Mouse (Mus musculus): ENCODE results near the gene Osgin1. TPM values are rescaled to one million over a fixed set of nuclear protein-coding genes. Genes with fewer than 3 reads are reported as not detected.

Osgin1 gene
- 0.30 and 0.36 TPM in 2 replicates for polyA plus RNA-seq (2016; fragmentation: Nextera tagmentation; extraction: Ambion mirVana)

DNA sequence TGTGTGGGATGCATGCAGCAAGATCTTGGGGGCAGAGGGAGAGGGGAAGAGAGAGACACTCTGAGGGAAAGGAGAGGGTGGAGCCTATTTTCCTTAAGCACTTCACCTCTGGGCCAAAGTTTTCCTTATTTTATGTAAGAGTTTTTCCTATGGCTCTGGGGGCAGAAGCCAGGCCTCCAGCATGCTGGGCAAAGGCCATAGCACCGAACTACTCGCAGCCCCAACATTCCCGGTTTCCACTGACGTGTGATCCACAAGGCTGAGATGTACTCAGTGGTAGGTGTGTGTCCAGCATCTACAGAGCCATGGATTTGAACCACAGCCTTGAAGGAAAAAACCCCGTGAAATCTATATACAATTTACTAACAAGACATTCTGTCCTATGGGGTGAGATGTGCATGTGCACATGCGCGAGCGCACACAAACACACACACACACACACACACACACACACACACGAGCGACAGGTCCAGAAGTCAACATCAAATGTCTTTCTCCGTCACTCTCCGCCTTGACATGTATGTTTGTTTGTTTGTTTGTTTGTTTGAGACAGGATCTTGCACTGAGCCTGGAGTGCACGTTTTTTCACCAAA is at the start of gene Osgin1:
Gene Osgin1, plus strand, starts transcription at position 543 of the 593 bp plus-strand sequence.
- WGBS: 90% methylated on average over 13 of the region's 13 CpGs
- H3K27ac ChIP-seq: 0 out of 2 replicates have a peak within 1 kb of the TSS, but pooled peaks have one; percentile 23
- no peaks in the 10 kb centered on the region for H3K36me3 ChIP-seq

DNA sequence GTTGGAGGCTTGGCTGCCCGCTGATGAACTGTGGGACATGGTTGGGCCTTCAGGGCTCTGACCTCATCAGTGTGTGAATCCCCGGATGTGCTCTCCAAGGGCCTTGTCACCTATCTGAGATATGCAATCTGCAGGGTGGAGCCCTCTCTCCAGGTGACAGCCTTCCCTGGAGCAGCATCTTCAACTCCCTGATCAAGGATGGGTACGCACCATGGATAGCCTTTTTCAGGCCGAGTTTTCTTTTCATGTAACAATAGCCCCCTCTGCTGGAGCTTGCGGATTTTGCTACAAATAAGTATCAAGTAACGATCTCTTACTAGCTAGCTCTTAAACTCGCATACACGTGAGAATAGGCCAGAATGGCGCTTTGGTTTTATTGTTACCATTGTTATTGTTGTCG is 49.4 kb upstream of the Osgin1 start:
- Histone ChIP-seq H3K36me3 (no peaks in the 10 kb centered on the region), H3K9me3 (no peaks in the 10 kb centered on the region), H3K27me3 (ENCODE audit: insufficient read depth, poor library complexity, severe bottlenecking) (no peaks in the 10 kb centered on the region), H3K4me3 (no peak overlapping the region), H3K4me1 (replicated peaks) (no peaks in the 10 kb centered on the region), H3K27ac (no peak overlapping the region)
- WGBS: 26% methylated on average over 10 of the region's 10 CpGs
- DNase-seq (ENCODE audit: low spot score): peak; percentile 59

More for the DNA sequence above, at the start of gene Osgin1:
- peaks cover 26% of the 10 kb centered on the region for H3K4me1 ChIP-seq (replicated peaks)
- peaks cover 8% of the 10 kb centered on the region; the same call in 1 of the 2 replicates for H3K27me3 ChIP-seq (ENCODE audit: insufficient read depth, poor library complexity, severe bottlenecking)
- no peaks in the 10 kb centered on the region for H3K9me3 ChIP-seq
- H3K4me3 ChIP-seq: no peak within 1 kb of the TSS
- DNase-seq (ENCODE audit: low spot score): no peak

GRCm38 (mm10) chr8:119385854-119386253 is 48.1 kb upstream of the Osgin1 start:
- Histone ChIP-seq H3K27me3 (ENCODE audit: insufficient read depth, poor library complexity, severe bottlenecking) (0 out of 2 replicates have a peak, but pooled peaks cover 3% of the 10 kb centered on the region), H3K36me3 (no peaks in the 10 kb centered on the region), H3K27ac (no peak overlapping the region), H3K4me3 (no peak overlapping the region), H3K9me3 (no peaks in the 10 kb centered on the region), H3K4me1 (replicated peaks) (no peaks in the 10 kb centered on the region)
- 80% methylated on average over 6 of the region's 6 CpGs for WGBS
- DNase-seq (ENCODE audit: low spot score): no peak

GRCm38 (mm10) chr8:119386988-119387387 is 46.9 kb upstream of the Osgin1 start:
- Histone ChIP-seq H3K4me3 (no peak overlapping the region), H3K27ac (no peak overlapping the region), H3K4me1 (replicated peaks) (no peaks in the 10 kb centered on the region), H3K36me3 (no peaks in the 10 kb centered on the region), H3K27me3 (ENCODE audit: insufficient read depth, poor library complexity, severe bottlenecking) (0 out of 2 replicates have a peak, but pooled peaks cover 3% of the 10 kb centered on the region), H3K9me3 (no peaks in the 10 kb centered on the region)
- WGBS: 83% methylated on average over 6 of the region's 6 CpGs
- DNase-seq (ENCODE audit: low spot score): no peak

DNA sequence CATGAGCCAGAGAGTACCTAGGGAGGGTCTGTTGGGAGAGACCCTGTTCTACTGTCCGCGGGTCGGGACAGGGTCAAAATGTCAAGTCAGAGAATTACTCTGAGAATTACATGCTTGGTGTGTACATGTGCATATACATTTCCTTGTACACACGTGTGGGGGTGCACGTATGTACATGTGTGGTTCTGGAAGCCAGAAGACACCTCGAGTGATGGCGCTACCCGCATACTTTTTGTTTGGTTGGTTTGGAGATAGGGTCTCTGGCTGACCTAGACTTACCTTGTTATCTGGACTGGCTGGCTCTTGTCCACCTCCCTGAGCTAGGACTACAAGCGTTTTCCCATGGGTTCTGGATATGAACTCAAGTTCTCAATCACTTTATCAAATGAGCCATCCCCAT is 39.8 kb upstream of the Osgin1 start:
- no peaks in the 10 kb centered on the region for H3K9me3 ChIP-seq
- peak overlapping the region; percentile 87 for H3K4me3 ChIP-seq
- no peaks in the 10 kb centered on the region for H3K36me3 ChIP-seq
- H3K27me3 ChIP-seq (ENCODE audit: insufficient read depth, poor library complexity, severe bottlenecking): peaks cover 3% of the 10 kb centered on the region; the same call in 1 of the 2 replicates
- DNase-seq (ENCODE audit: low spot score): no peak
- WGBS: 78% methylated on average over 9 of the region's 9 CpGs
- H3K27ac ChIP-seq: peak overlapping the region; percentile 90
- peaks cover 28% of the 10 kb centered on the region for H3K4me1 ChIP-seq (replicated peaks)

GRCm38 (mm10) chr8:119394524-119395026 is 39.3 kb upstream of the Osgin1 start, which contains the start of gene Mlycd:
Gene Mlycd (plus strand): TSS chr8:119394878.
- 4% methylated on average over 44 of the region's 44 CpGs for WGBS
- peak; percentile 94 for DNase-seq (ENCODE audit: low spot score)
- peaks cover 3% of the 10 kb centered on the region; the same call in 1 of the 2 replicates for H3K27me3 ChIP-seq (ENCODE audit: insufficient read depth, poor library complexity, severe bottlenecking)
- peaks cover 32% of the 10 kb centered on the region for H3K4me1 ChIP-seq (replicated peaks)
- H3K4me3 ChIP-seq: peak within 1 kb of the TSS; percentile 87
- H3K9me3 ChIP-seq: no peaks in the 10 kb centered on the region
- H3K27ac ChIP-seq: peak within 1 kb of the TSS; percentile 90
- H3K36me3 ChIP-seq: no peaks in the 10 kb centered on the region

- Histone ChIP-seq H3K27ac (peak overlapping the region; percentile 90), H3K27me3 (ENCODE audit: insufficient read depth, poor library complexity, severe bottlenecking) (peaks cover 1% of the 10 kb centered on the region; the same call in 1 of the 2 replicates), H3K4me1 (replicated peaks) (peaks cover 32% of the 10 kb centered on the region), H3K36me3 (no peaks in the 10 kb centered on the region), H3K4me3 (peak overlapping the region; percentile 87), H3K9me3 (no peaks in the 10 kb centered on the region)
- DNase-seq (ENCODE audit: low spot score): no peak
- WGBS: 6% methylated on average over 83 of the region's 83 CpGs
Measured at GRCm38 (mm10) chr8:119395072-119395950, 38.6 kb upstream of the Osgin1 start.

DNA sequence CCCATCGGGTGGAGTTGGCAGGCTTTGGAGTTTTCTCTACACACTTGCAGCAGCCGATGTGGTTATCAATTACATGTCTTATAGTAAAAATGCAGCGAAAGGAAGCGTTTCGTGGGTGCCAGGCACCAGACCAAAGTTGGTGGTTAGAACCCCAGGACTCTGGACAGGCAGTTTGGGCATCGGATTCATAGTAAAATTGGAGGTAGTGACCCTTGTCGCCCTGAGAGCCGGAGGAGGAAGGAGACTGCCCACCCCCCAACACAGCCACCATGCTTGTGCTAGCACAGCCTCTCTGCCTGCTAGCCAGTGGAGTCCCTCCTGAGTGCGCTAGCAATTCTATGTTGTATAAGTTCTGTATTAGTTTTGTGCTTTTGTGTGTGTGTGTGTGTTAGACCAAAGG is 35.4 kb upstream of the Osgin1 start:
- H3K27ac ChIP-seq: no peak overlapping the region
- no peaks in the 10 kb centered on the region for H3K9me3 ChIP-seq
- peaks cover 32% of the 10 kb centered on the region for H3K4me1 ChIP-seq (replicated peaks)
- DNase-seq (ENCODE audit: low spot score): no peak
- 82% methylated on average over 9 of the region's 9 CpGs for WGBS
- H3K4me3 ChIP-seq: no peak overlapping the region
- H3K36me3 ChIP-seq: peaks cover 15% of the 10 kb centered on the region; the same call in 1 of the 2 replicates
- no peaks in the 10 kb centered on the region for H3K27me3 ChIP-seq (ENCODE audit: insufficient read depth, poor library complexity, severe bottlenecking)

GRCm38 (mm10) chr8:119399255-119399654 is 34.7 kb upstream of the Osgin1 start:
- Histone ChIP-seq H3K4me3 (no peak overlapping the region), H3K9me3 (no peaks in the 10 kb centered on the region), H3K4me1 (replicated peaks) (peaks cover 28% of the 10 kb centered on the region), H3K27me3 (ENCODE audit: insufficient read depth, poor library complexity, severe bottlenecking) (no peaks in the 10 kb centered on the region), H3K36me3 (peaks cover 20% of the 10 kb centered on the region; the same call in 1 of the 2 replicates), H3K27ac (no peak overlapping the region)
- 72% methylated on average over 6 of the region's 6 CpGs for WGBS
- no peak for DNase-seq (ENCODE audit: low spot score)

GRCm38 (mm10) chr8:119400122-119400671 is 33.7 kb upstream of the Osgin1 start:
- H3K4me1 ChIP-seq (replicated peaks): peaks cover 21% of the 10 kb centered on the region
- 86% methylated on average over 9 of the region's 9 CpGs for WGBS
- no peak for DNase-seq (ENCODE audit: low spot score)
- H3K9me3 ChIP-seq: no peaks in the 10 kb centered on the region
- H3K27ac ChIP-seq: no peak overlapping the region
- H3K27me3 ChIP-seq (ENCODE audit: insufficient read depth, poor library complexity, severe bottlenecking): no peaks in the 10 kb centered on the region
- H3K36me3 ChIP-seq: peaks cover 28% of the 10 kb centered on the region
- no peak overlapping the region for H3K4me3 ChIP-seq

GRCm38 (mm10) chr8:119400904-119401303 is 33.0 kb upstream of the Osgin1 start:
- no peak overlapping the region for H3K4me3 ChIP-seq
- H3K27me3 ChIP-seq (ENCODE audit: insufficient read depth, poor library complexity, severe bottlenecking): no peaks in the 10 kb centered on the region
- peaks cover 14% of the 10 kb centered on the region for H3K4me1 ChIP-seq (replicated peaks)
- 83% methylated on average over 3 of the region's 3 CpGs for WGBS
- H3K27ac ChIP-seq: no peak overlapping the region
- H3K9me3 ChIP-seq: no peaks in the 10 kb centered on the region
- peaks cover 31% of the 10 kb centered on the region for H3K36me3 ChIP-seq
- no peak for DNase-seq (ENCODE audit: low spot score)

GRCm38 (mm10) chr8:119403912-119404311 is 30.0 kb upstream of the Osgin1 start:
- peaks cover 50% of the 10 kb centered on the region for H3K36me3 ChIP-seq
- H3K9me3 ChIP-seq: no peaks in the 10 kb centered on the region
- no peaks in the 10 kb centered on the region for H3K27me3 ChIP-seq (ENCODE audit: insufficient read depth, poor library complexity, severe bottlenecking)
- DNase-seq (ENCODE audit: low spot score): no peak
- H3K27ac ChIP-seq: no peak overlapping the region
- 82% methylated on average over 10 of the region's 10 CpGs for WGBS
- peaks cover 5% of the 10 kb centered on the region; the same call in 1 of the 2 replicates for H3K4me1 ChIP-seq (replicated peaks)
- no peak overlapping the region for H3K4me3 ChIP-seq

Measured in hindbrain, embryonic 10.5 days (tissue).